Mouse (Mus musculus): ENCODE data around the gene Uck2. TPM values are rescaled to one million over a fixed set of nuclear protein-coding genes. Genes with fewer than 3 reads are reported as not detected.
A peak's percentile ranks its signal among the peaks of the same experiment; 100 is the strongest.

Uck2 gene
- polyA plus RNA-seq, 1 experiment from 2014 or later = 49.6 TPM

- Histone ChIP-seq H3K4me1 (replicated peaks; ENCODE audit: control insufficient read depth, insufficient read depth, low read length) (no peaks in the 10 kb centered on the region), H3K27ac (0 out of 2 replicates have a peak overlapping the region, but pooled peaks have one; percentile 32), H3K27me3 (ENCODE audit: control insufficient read depth, insufficient read depth, low read length) (no peaks in the 10 kb centered on the region), H3K36me3 (replicated peaks; ENCODE audit: control insufficient read depth, insufficient read depth) (no peaks in the 10 kb centered on the region), H3K9ac (no peak overlapping the region), H3K9me3 (ENCODE audit: control insufficient read depth, low read length) (no peaks in the 10 kb centered on the region), H3K4me2 (replicated peaks) (peak overlapping the region; percentile 42), H3K4me3 (replicated peaks; ENCODE audit: low read length) (no peak overlapping the region)
- ATAC-seq (ENCODE audit: low FRiP score) = peak; percentile 73
- peak; percentile 84 for DNase-seq (ENCODE audit: low spot score)
- WGBS = 24% methylated on average over 7 of the region's 7 CpGs
Measured at GRCm38 (mm10) chr1:167211979-167212614, 73.0 kb downstream of the Uck2 start.

GRCm38 (mm10) chr1:167208816-167209215, 76.3 kb downstream of the Uck2 start:
- WGBS = 34% methylated on average over 4 of the region's 4 CpGs
- Histone ChIP-seq H3K9me3 (ENCODE audit: control insufficient read depth, low read length) (no peaks in the 10 kb centered on the region), H3K4me2 (replicated peaks) (no peak overlapping the region), H3K36me3 (replicated peaks; ENCODE audit: control insufficient read depth, insufficient read depth) (no peaks in the 10 kb centered on the region), H3K4me3 (replicated peaks; ENCODE audit: low read length) (no peak overlapping the region), H3K27ac (no peak overlapping the region), H3K4me1 (replicated peaks; ENCODE audit: control insufficient read depth, insufficient read depth, low read length) (no peaks in the 10 kb centered on the region), H3K9ac (no peak overlapping the region), H3K27me3 (ENCODE audit: control insufficient read depth, insufficient read depth, low read length) (no peaks in the 10 kb centered on the region)
- DNase-seq (ENCODE audit: low spot score) = no peak
- ATAC-seq (ENCODE audit: low FRiP score) = no peak

- ATAC-seq (ENCODE audit: low FRiP score) = no peak
- 60% methylated on average over 8 of the region's 8 CpGs for WGBS
- no peak overlapping the region for H3K27ac ChIP-seq
- H3K4me3 ChIP-seq (replicated peaks; ENCODE audit: low read length) = no peak overlapping the region
- H3K4me1 ChIP-seq (replicated peaks; ENCODE audit: control insufficient read depth, insufficient read depth, low read length) = no peaks in the 10 kb centered on the region
- H3K36me3 ChIP-seq (replicated peaks; ENCODE audit: control insufficient read depth, insufficient read depth) = no peaks in the 10 kb centered on the region
- no peak overlapping the region for H3K9ac ChIP-seq
- H3K4me2 ChIP-seq (replicated peaks) = no peak overlapping the region
- no peaks in the 10 kb centered on the region for H3K27me3 ChIP-seq (ENCODE audit: control insufficient read depth, insufficient read depth, low read length)
- no peak for DNase-seq (ENCODE audit: low spot score)
- H3K9me3 ChIP-seq (ENCODE audit: control insufficient read depth, low read length) = no peaks in the 10 kb centered on the region
Measured at GRCm38 (mm10) chr1:167205177-167205750, 79.9 kb downstream of the Uck2 start.

- Histone ChIP-seq H3K36me3 (replicated peaks; ENCODE audit: control insufficient read depth, insufficient read depth) (no peaks in the 10 kb centered on the region), H3K4me1 (replicated peaks; ENCODE audit: control insufficient read depth, insufficient read depth, low read length) (no peaks in the 10 kb centered on the region), H3K27ac (no peak overlapping the region), H3K27me3 (ENCODE audit: control insufficient read depth, insufficient read depth, low read length) (no peaks in the 10 kb centered on the region), H3K4me2 (replicated peaks) (no peak overlapping the region), H3K9me3 (ENCODE audit: control insufficient read depth, low read length) (no peaks in the 10 kb centered on the region), H3K9ac (no peak overlapping the region), H3K4me3 (replicated peaks; ENCODE audit: low read length) (no peak overlapping the region)
- WGBS = 100% methylated on average over 1 of the region's 1 CpGs
- no peak for DNase-seq (ENCODE audit: low spot score)
- ATAC-seq (ENCODE audit: low FRiP score) = no peak
Measured at GRCm38 (mm10) chr1:167204421-167204820, 80.7 kb downstream of the Uck2 start.

- Histone ChIP-seq H3K27me3 (ENCODE audit: control insufficient read depth, insufficient read depth, low read length) (no peaks in the 10 kb centered on the region), H3K4me2 (replicated peaks) (no peak overlapping the region), H3K4me3 (replicated peaks; ENCODE audit: low read length) (no peak overlapping the region), H3K4me1 (replicated peaks; ENCODE audit: control insufficient read depth, insufficient read depth, low read length) (no peaks in the 10 kb centered on the region), H3K9ac (no peak overlapping the region), H3K36me3 (replicated peaks; ENCODE audit: control insufficient read depth, insufficient read depth) (no peaks in the 10 kb centered on the region), H3K27ac (peak overlapping the region; percentile 28; the same call in 1 of the 2 replicates), H3K9me3 (ENCODE audit: control insufficient read depth, low read length) (no peaks in the 10 kb centered on the region)
- 28% methylated on average over 8 of the region's 8 CpGs for WGBS
- peak; percentile 51; the same call in 1 of the 2 replicates for ATAC-seq (ENCODE audit: low FRiP score)
- DNase-seq (ENCODE audit: low spot score) = peak; percentile 50
Measured at GRCm38 (mm10) chr1:167194766-167195165, 90.4 kb downstream of the Uck2 start.

GRCm38 (mm10) chr1:167187791-167188190, 97.3 kb downstream of the Uck2 start:
- ATAC-seq (ENCODE audit: low FRiP score) (no peak), DNase-seq (ENCODE audit: low spot score) (no peak)
- H3K9ac ChIP-seq = no peak overlapping the region
- no peaks in the 10 kb centered on the region for H3K9me3 ChIP-seq (ENCODE audit: control insufficient read depth, low read length)
- H3K4me1 ChIP-seq (replicated peaks; ENCODE audit: control insufficient read depth, insufficient read depth, low read length) = no peaks in the 10 kb centered on the region
- no peak overlapping the region for H3K4me3 ChIP-seq (replicated peaks; ENCODE audit: low read length)
- no peaks in the 10 kb centered on the region for H3K27me3 ChIP-seq (ENCODE audit: control insufficient read depth, insufficient read depth, low read length)
- no peak overlapping the region for H3K4me2 ChIP-seq (replicated peaks)
- WGBS = 45% methylated on average over 5 of the region's 5 CpGs
- no peak overlapping the region for H3K27ac ChIP-seq
- no peaks in the 10 kb centered on the region for H3K36me3 ChIP-seq (replicated peaks; ENCODE audit: control insufficient read depth, insufficient read depth)

GRCm38 (mm10) chr1:167181919-167182616, 103.1 kb downstream of the Uck2 start:
- Histone ChIP-seq H3K9ac (no peak overlapping the region; the same call in 1 of the 2 replicates), H3K36me3 (replicated peaks; ENCODE audit: control insufficient read depth, insufficient read depth) (no peaks in the 10 kb centered on the region), H3K27ac (no peak overlapping the region), H3K4me3 (replicated peaks; ENCODE audit: low read length) (no peak overlapping the region), H3K4me2 (replicated peaks) (no peak overlapping the region), H3K9me3 (ENCODE audit: control insufficient read depth, low read length) (no peaks in the 10 kb centered on the region), H3K4me1 (replicated peaks; ENCODE audit: control insufficient read depth, insufficient read depth, low read length) (peaks cover 6% of the 10 kb centered on the region; the same call in 1 of the 2 replicates), H3K27me3 (ENCODE audit: control insufficient read depth, insufficient read depth, low read length) (no peaks in the 10 kb centered on the region)
- WGBS = 28% methylated on average over 9 of the region's 9 CpGs
- DNase-seq (ENCODE audit: low spot score) (peak; percentile 34), ATAC-seq (ENCODE audit: low FRiP score) (peak; percentile 89)

Small RNA genes lying within 50 kb of the gene (microRNA-seq; reads per million reads assigned to microRNA genes)
- gene Mir6347 = not detected

Other genes with a start within 250 kb of the Uck2 start
- gene Tmco1, start 23.1 kb upstream of the Uck2 start, polyA plus RNA-seq (2014; fragmentation: Nextera tagmentation; extraction: Ambion mirVana) = 67.8 and 72.0 TPM in 2 replicates
- gene Aldh9a1, start 64.7 kb upstream of the Uck2 start, polyA plus RNA-seq (2014; fragmentation: Nextera tagmentation; extraction: Ambion mirVana) = 32.3 and 36.4 TPM in 2 replicates
- 189 and 205 TPM in 2 replicates for gene Mgst3, start 108.5 kb upstream of the Uck2 start, polyA plus RNA-seq (2014; fragmentation: Nextera tagmentation; extraction: Ambion mirVana)
- gene Lrrc52, start 181.5 kb upstream of the Uck2 start, polyA plus RNA-seq (2014; fragmentation: Nextera tagmentation; extraction: Ambion mirVana) = not detected in 2 replicates

Data from hindbrain, embryonic 14.5 days (tissue).